Mouse (Mus musculus): ENCODE measurements around the gene Mttp. TPM values are rescaled to one million over a fixed set of nuclear protein-coding genes. Genes with fewer than 3 reads are reported as not detected.

Gene Mttp
- polyA plus RNA-seq, 1 experiment = 7.4 TPM

- Histone ChIP-seq H3K4me1 (ENCODE audit: control insufficient read depth, insufficient read depth, low read length) (no peaks in the 10 kb centered on the region; the same call in none of the 2 replicates), H3K4me3 (replicated peaks; ENCODE audit: insufficient read depth, low read depth, low read length) (no peak overlapping the region), H3K27me3 (ENCODE audit: control insufficient read depth, insufficient read depth, low read length) (no peaks in the 10 kb centered on the region), H3K27ac (ENCODE audit: insufficient read depth, low read length) (no peak overlapping the region)
- 22% methylated on average over 8 of the region's 8 CpGs for WGBS
- peak; percentile 37 to 54 for DNase-seq
- no peak for TF ChIP-seq CTCF (IDR thresholded peaks at IDR 0.05; ENCODE audit: borderline replicate concordance, insufficient read depth, low read depth, low read length)
- TF ChIP-seq POLR2A (IDR thresholded peaks at IDR 0.05; ENCODE audit: borderline replicate concordance, insufficient read depth, low read length) = no peak
Observed at GRCm38 (mm10) chr3:138075209-138075608, 69.6 kb downstream of the Mttp start.

- Histone ChIP-seq H3K27ac (ENCODE audit: insufficient read depth, low read length) (no peak overlapping the region), H3K4me1 (ENCODE audit: control insufficient read depth, insufficient read depth, low read length) (no peaks in the 10 kb centered on the region; the same call in none of the 2 replicates), H3K27me3 (ENCODE audit: control insufficient read depth, insufficient read depth, low read length) (no peaks in the 10 kb centered on the region), H3K4me3 (replicated peaks; ENCODE audit: insufficient read depth, low read depth, low read length) (no peak overlapping the region)
- DNase-seq = no peak
- WGBS = 100% methylated on average over 1 of the region's 1 CpGs
- no peak for TF ChIP-seq POLR2A (IDR thresholded peaks at IDR 0.05; ENCODE audit: borderline replicate concordance, insufficient read depth, low read length)
- TF ChIP-seq CTCF (IDR thresholded peaks at IDR 0.05; ENCODE audit: borderline replicate concordance, insufficient read depth, low read depth, low read length) = no peak
Observed at GRCm38 (mm10) chr3:138074214-138074613, 70.6 kb downstream of the Mttp start.

GRCm38 (mm10) chr3:138071476-138072073 is 73.2 kb downstream of the Mttp start:
- no peak overlapping the region for H3K27ac ChIP-seq (ENCODE audit: insufficient read depth, low read length)
- H3K27me3 ChIP-seq (ENCODE audit: control insufficient read depth, insufficient read depth, low read length) = no peaks in the 10 kb centered on the region
- H3K4me1 ChIP-seq (ENCODE audit: control insufficient read depth, insufficient read depth, low read length) = peaks cover 4% of the 10 kb centered on the region; the same call in 1 of the 2 replicates
- H3K4me3 ChIP-seq (replicated peaks; ENCODE audit: insufficient read depth, low read depth, low read length) = no peak overlapping the region
- TF ChIP-seq CTCF (IDR thresholded peaks at IDR 0.05; ENCODE audit: borderline replicate concordance, insufficient read depth, low read depth, low read length) (no peak), POLR2A (IDR thresholded peaks at IDR 0.05; ENCODE audit: borderline replicate concordance, insufficient read depth, low read length) (no peak)
- DNase-seq = no peak
- 91% methylated on average over 10 of the region's 10 CpGs for WGBS

- TF ChIP-seq CTCF (IDR thresholded peaks at IDR 0.05; ENCODE audit: borderline replicate concordance, insufficient read depth, low read depth, low read length) (no peak), POLR2A (IDR thresholded peaks at IDR 0.05; ENCODE audit: borderline replicate concordance, insufficient read depth, low read length) (no peak)
- 41% methylated on average over 1 of the region's 1 CpGs for WGBS
- Histone ChIP-seq H3K27me3 (ENCODE audit: control insufficient read depth, insufficient read depth, low read length) (no peaks in the 10 kb centered on the region), H3K4me3 (replicated peaks; ENCODE audit: insufficient read depth, low read depth, low read length) (no peak overlapping the region), H3K27ac (ENCODE audit: insufficient read depth, low read length) (no peak overlapping the region), H3K4me1 (ENCODE audit: control insufficient read depth, insufficient read depth, low read length) (peaks cover 6% of the 10 kb centered on the region; the same call in 1 of the 2 replicates)
- no peak for DNase-seq
Observed at GRCm38 (mm10) chr3:138071004-138071403, 73.8 kb downstream of the Mttp start.

- Histone ChIP-seq H3K27me3 (ENCODE audit: control insufficient read depth, insufficient read depth, low read length) (no peaks in the 10 kb centered on the region), H3K4me1 (ENCODE audit: control insufficient read depth, insufficient read depth, low read length) (0 out of 2 replicates have a peak, but pooled peaks cover 7% of the 10 kb centered on the region), H3K4me3 (replicated peaks; ENCODE audit: insufficient read depth, low read depth, low read length) (no peak overlapping the region), H3K27ac (ENCODE audit: insufficient read depth, low read length) (no peak overlapping the region)
- 65% methylated on average over 18 of the region's 18 CpGs for WGBS
- DNase-seq = no peak
- no peak for TF ChIP-seq POLR2A (IDR thresholded peaks at IDR 0.05; ENCODE audit: borderline replicate concordance, insufficient read depth, low read length)
- no peak for TF ChIP-seq CTCF (IDR thresholded peaks at IDR 0.05; ENCODE audit: borderline replicate concordance, insufficient read depth, low read depth, low read length)
Observed at GRCm38 (mm10) chr3:138069756-138070511, 74.8 kb downstream of the Mttp start.

- no peak for DNase-seq
- Histone ChIP-seq H3K4me3 (replicated peaks; ENCODE audit: insufficient read depth, low read depth, low read length) (no peak overlapping the region), H3K4me1 (ENCODE audit: control insufficient read depth, insufficient read depth, low read length) (peaks cover 11% of the 10 kb centered on the region; the same call in 1 of the 2 replicates), H3K27me3 (ENCODE audit: control insufficient read depth, insufficient read depth, low read length) (no peaks in the 10 kb centered on the region), H3K27ac (ENCODE audit: insufficient read depth, low read length) (no peak overlapping the region)
- WGBS = 89% methylated on average over 12 of the region's 12 CpGs
- TF ChIP-seq POLR2A (IDR thresholded peaks at IDR 0.05; ENCODE audit: borderline replicate concordance, insufficient read depth, low read length) (no peak), CTCF (IDR thresholded peaks at IDR 0.05; ENCODE audit: borderline replicate concordance, insufficient read depth, low read depth, low read length) (no peak)
Observed at GRCm38 (mm10) chr3:138068103-138068502, 76.7 kb downstream of the Mttp start.

- no peak for DNase-seq
- H3K27ac ChIP-seq (ENCODE audit: insufficient read depth, low read length) = no peak within 1 kb of the TSS
- H3K4me3 ChIP-seq (replicated peaks; ENCODE audit: insufficient read depth, low read depth, low read length) = peak within 1 kb of the TSS; percentile 1
- TF ChIP-seq POLR2A (IDR thresholded peaks at IDR 0.05; ENCODE audit: borderline replicate concordance, insufficient read depth, low read length) = no peak
- no peak for TF ChIP-seq CTCF (IDR thresholded peaks at IDR 0.05; ENCODE audit: borderline replicate concordance, insufficient read depth, low read depth, low read length)
- no peaks in the 10 kb centered on the region for H3K27me3 ChIP-seq (ENCODE audit: control insufficient read depth, insufficient read depth, low read length)
- H3K4me1 ChIP-seq (ENCODE audit: control insufficient read depth, insufficient read depth, low read length) = peaks cover 11% of the 10 kb centered on the region; the same call in 1 of the 2 replicates
- 95% methylated on average over 12 of the region's 12 CpGs for WGBS
Observed at GRCm38 (mm10) chr3:138067288-138067687, 77.5 kb downstream of the Mttp start, which contains the start of gene Gm5105. TSS of gene Gm5105 (minus strand) at chr3:138067388.
